Mouse (Mus musculus) induced T-regulatory cell, adult 2 months (primary cell): ENCODE measurements around the gene Frs3.

Experiments
- DNase-seq: peaks from one replicate; pipeline ENCODE4 v3.0.0-alpha.2; 2012; ENCODE audit warnings: low read depth

The Frs3 gene

GRCm38 (mm10) chr17:47735553-47736100 is 46.8 kb downstream of the Frs3 start:
- no peak for DNase-seq

GRCm38 (mm10) chr17:47736856-47737255 is 48.0 kb downstream of the Frs3 start, which contains the start of gene Tfeb:
TSS of gene Tfeb (plus strand) at chr17:47737030.
- DNase-seq: peak; percentile 95

- DNase-seq: peak; percentile 84
Observed at GRCm38 (mm10) chr17:47737271-47738065, 48.6 kb downstream of the Frs3 start.

- DNase-seq: peak; percentile 78
Observed at GRCm38 (mm10) chr17:47738066-47738878, 49.4 kb downstream of the Frs3 start.

- peak; percentile 84 for DNase-seq
Observed at GRCm38 (mm10) chr17:47738879-47739798, 50.3 kb downstream of the Frs3 start.

- peak; percentile 55 for DNase-seq
Observed at GRCm38 (mm10) chr17:47740186-47740585, 51.4 kb downstream of the Frs3 start.

- peak; percentile 65 for DNase-seq
Observed at GRCm38 (mm10) chr17:47742991-47743734, 54.3 kb downstream of the Frs3 start.

GRCm38 (mm10) chr17:47744086-47744485 is 55.3 kb downstream of the Frs3 start:
- no peak for DNase-seq

GRCm38 (mm10) chr17:47744746-47745368 is 56.0 kb downstream of the Frs3 start:
- peak; percentile 70 for DNase-seq

- no peak for DNase-seq
Observed at GRCm38 (mm10) chr17:47748791-47749553, 60.1 kb downstream of the Frs3 start.

- no peak for DNase-seq
Observed at GRCm38 (mm10) chr17:47749626-47750025, 60.8 kb downstream of the Frs3 start.

GRCm38 (mm10) chr17:47750101-47750500 is 61.3 kb downstream of the Frs3 start:
- DNase-seq: no peak

- no peak for DNase-seq
Observed at GRCm38 (mm10) chr17:47751811-47752210, 63.0 kb downstream of the Frs3 start.

GRCm38 (mm10) chr17:47753130-47753775 is 64.4 kb downstream of the Frs3 start:
- DNase-seq: no peak
